Mouse (Mus musculus): ENCODE measurements around the gene Afg1l. TPM values are rescaled to one million over a fixed set of nuclear protein-coding genes. Genes with fewer than 3 reads are reported as not detected.

The Afg1l gene
- polyA plus RNA-seq, 3 experiments from 2014 or later = 3.3 to 5.5 (median 3.4) TPM

GRCm38 (mm10) chr10:42477550-42478340 is 620 bp downstream of the Afg1l start:
- ATAC-seq = peak; percentile 10

- no peak for ATAC-seq
Measured at GRCm38 (mm10) chr10:42476774-42477475, 1.4 kb downstream of the Afg1l start.

DNA sequence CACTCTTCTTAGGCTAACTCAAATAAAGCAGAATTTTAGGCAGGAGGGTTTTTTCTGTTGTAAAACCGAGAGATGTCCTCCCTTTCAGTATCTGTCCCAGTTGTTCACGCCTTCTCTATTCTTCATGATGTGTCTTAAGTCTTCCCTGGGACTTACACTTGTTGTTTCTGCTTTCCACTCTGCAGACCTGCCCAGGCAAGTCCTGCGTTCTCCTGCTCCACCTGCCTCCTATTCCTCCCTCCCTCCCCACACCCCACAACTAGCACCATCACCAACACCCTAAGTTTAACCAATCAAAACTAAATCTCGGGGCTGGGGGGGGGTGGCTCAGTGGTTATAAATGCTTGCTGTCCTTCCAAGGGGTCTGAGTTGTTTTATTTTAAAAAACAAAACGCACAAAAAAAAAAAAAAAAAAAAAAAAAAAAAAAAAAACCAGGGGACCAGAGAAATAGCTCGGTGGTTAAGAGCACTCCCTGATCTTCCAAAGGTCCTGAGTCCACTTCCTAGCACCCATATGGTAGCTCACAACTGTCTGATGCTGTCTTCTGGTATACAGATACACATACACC is 3.3 kb downstream of the Afg1l start:
- no peak for ATAC-seq

GRCm38 (mm10) chr10:42464805-42465204 is 13.6 kb downstream of the Afg1l start:
- ATAC-seq = no peak

- ATAC-seq = no peak
Measured at GRCm38 (mm10) chr10:42464224-42464623, 14.1 kb downstream of the Afg1l start.

GRCm38 (mm10) chr10:42457557-42458191 is 20.7 kb downstream of the Afg1l start:
- ATAC-seq = no peak

GRCm38 (mm10) chr10:42455981-42456380 is 22.4 kb downstream of the Afg1l start:
- ATAC-seq = no peak

DNA sequence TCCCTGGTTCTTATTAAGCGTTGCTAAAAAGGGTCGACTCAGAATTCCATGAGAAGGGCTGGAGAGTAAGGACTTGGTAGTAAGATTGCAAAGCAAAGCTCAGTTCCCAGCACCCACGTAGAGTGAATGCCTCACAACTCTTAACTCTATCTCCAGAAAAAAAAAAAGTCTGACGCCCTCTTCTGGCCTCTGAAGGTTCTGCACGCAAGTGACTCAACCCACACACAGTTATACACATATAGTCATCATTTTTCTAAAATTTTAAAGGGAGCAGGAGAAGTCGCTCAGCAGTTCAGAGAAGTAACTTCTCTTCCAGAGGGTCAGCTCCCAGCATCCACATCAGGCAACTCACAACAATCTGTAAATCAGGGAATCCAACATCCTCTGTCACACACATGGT is 23.7 kb downstream of the Afg1l start:
- ATAC-seq = no peak

- no peak for ATAC-seq
Measured at GRCm38 (mm10) chr10:42454266-42454665, 24.1 kb downstream of the Afg1l start.

DNA sequence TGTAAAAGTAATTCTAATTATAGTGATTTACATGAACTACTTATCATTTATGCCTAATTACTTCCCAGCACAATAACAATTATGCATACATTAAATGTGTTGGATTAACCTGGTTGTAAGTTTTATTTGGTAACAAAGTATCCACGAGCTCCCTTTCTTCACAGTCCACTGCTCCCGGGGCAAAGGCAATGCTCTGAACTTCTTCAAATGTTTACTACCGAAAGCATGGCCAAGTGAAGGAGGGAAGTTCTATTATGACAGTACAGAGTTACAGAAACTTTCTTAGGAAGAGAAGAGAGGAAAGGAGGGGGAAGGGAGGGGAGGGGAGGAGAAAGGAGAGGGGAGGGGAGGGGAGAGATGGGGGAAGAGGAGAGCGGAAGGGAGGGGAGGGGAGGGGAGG is 28.7 kb downstream of the Afg1l start:
- no peak for ATAC-seq

DNA sequence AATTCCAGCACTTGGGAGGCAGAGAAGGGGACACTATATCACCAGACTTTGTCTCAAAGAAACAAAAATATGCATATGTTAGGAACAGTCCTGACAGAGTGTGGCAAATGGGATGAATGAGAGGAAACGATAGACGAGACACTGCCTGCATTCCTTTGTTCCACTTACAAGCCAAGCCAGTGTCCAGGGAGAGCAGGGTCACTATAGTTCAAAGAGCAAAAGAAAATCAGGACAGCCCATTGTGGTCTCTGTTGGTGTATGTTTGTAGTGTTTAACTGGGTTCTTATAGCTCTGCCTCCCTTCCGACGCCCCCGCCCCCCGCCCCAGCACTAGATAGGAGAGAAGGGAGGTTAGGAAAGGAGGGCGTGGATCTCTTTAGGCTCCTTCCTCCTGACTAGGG is 30.0 kb downstream of the Afg1l start:
- ATAC-seq = no peak

DNA sequence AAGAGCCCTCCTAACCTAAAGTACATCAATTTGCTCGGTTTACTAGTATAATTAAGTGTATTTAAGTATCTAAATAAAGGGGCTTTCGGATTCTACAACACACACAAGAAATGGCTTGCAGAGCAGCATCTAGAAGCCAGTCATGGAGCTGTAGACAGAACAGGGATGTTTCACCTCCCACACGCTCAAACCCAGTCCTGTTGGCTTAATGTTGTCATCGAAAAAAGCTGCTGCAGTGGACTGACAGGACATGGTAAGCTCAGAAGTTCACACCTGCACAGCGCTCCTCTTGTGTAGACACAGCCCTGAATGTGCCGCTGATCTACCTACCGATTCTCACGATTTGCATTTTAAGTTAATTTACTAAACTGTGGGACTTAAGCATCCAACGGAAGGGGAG is 32.2 kb downstream of the Afg1l start:
- no peak for ATAC-seq

- no peak for ATAC-seq
Measured at GRCm38 (mm10) chr10:42436842-42437805, 41.2 kb downstream of the Afg1l start.

GRCm38 (mm10) chr10:42417530-42418174 is 60.7 kb downstream of the Afg1l start:
- ATAC-seq = no peak

- no peak for ATAC-seq
Measured at GRCm38 (mm10) chr10:42415821-42416470, 62.4 kb downstream of the Afg1l start.

DNA sequence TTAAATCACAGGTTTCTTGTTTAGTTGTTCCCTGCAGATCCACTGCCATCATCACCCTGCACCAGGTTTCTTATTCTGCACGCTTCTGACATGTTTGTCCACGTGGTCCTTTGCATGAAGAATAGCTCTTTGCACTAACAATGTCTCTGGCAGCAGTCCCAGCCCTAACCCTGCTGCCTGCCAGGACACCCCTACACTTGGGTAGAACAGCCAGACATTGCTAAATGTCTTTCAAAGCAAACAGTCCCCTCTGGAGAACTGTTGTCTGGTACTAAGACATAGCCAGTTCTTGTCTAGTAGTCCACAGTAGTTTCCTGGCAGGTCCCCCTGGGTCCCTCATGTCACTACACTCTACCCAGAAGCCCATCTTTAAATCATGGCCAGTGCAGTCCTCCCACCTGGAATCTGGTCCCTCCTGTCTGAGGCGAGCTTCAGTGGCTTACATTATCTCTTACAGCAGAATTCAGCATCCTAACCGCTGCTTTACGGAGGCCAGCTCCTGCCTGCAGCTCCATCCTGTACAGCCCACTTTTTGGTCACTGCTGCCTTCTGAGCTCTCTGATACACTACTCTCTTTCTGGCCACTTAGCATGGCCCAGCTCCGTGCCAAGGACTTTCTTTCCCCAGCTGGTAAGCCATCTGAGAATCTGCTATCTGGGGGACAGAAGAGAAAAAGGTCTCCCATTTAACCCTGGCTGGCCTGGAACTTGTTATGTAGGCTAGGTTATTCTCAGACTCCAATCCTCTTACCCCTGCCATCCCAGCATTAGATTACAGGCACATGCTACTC is 67.4 kb downstream of the Afg1l start:
- no peak for ATAC-seq

- ATAC-seq = no peak
Measured at GRCm38 (mm10) chr10:42390436-42390835, 87.9 kb downstream of the Afg1l start.

DNA sequence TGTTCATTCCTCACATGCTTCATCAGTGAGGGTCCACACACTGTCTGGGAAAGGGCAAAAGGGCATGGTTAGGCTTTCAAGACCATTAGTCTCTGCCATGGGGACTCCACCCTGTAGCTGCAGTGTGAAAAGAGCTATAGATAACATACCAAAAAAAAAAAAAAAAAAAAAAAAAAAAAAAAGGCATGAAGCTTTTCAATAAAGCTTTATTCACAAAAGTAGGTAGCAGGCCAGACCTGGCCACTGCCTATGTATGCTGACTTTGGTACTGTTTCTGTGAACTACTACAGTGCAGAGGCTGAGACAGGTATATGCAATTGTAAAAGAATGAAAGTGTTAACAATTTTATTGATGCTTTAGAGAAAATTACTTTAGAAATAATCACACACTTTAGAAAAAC is 90.2 kb downstream of the Afg1l start:
- no peak for ATAC-seq

GRCm38 (mm10) chr10:42384946-42385644 is 93.3 kb downstream of the Afg1l start:
- ATAC-seq = no peak

DNA sequence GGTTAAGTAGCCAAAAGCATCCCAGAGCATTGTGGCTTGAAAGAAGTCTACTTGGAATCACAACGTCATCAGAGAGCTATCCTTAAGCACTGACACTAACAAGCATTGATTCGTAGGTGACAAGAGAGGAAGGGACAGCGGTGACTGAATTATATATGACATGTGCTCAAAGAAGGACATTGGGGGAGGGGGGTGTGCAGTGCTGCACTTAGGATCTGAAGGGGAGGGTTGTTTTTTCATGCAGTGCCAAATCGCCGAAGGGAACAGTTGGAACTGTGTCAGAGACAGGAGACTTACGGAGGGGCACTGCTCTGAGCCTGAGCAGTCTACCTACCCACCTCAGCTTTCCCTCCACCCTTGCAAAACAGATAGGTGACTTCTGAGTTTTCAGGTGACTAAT is 94.7 kb downstream of the Afg1l start:
- no peak for ATAC-seq
